Mouse (Mus musculus) hindbrain, embryonic 13.5 days (tissue): ENCODE results near the gene Itga4. TPM values are rescaled to one million over a fixed set of nuclear protein-coding genes. Genes with fewer than 3 reads are reported as not detected.

ENCODE experiments used
- ATAC-seq: fragments of 200-750 bp; cut with Nextera tagmentation; 2 replicates; pipeline ENCODE4 v1.8.0; 2017; ENCODE audit warnings: moderate TSS enrichment; ENCODE audit not compliant: low FRiP score
- H3K27ac ChIP-seq: fragments of 300-500 bp; sonication (generic); 2 replicates; pipeline ENCODE4 v1.5.1; 2015; ENCODE audit warnings: inconsistent platforms, mild to moderate bottlenecking, moderate library complexity
- H3K27me3 ChIP-seq: fragments of 300-500 bp; sonication (generic); 2 replicates; pipeline ENCODE4 v1.6.1; 2015; ENCODE audit warnings: mild to moderate bottlenecking, inconsistent platforms
- H3K36me3 ChIP-seq: fragments of 300-500 bp; sonication (generic); 2 replicates; pipeline ENCODE4 v1.6.1; 2015; ENCODE audit warnings: mild to moderate bottlenecking, inconsistent platforms
- H3K4me1 ChIP-seq: fragments of 300-500 bp; sonication (generic); replicated peaks from 2 replicates; pipeline ENCODE4 v1.6.1; 2015; ENCODE audit warnings: inconsistent platforms
- H3K4me2 ChIP-seq: fragments of 300-500 bp; sonication (generic); 2 replicates; pipeline ENCODE4 v1.6.1; 2015; ENCODE audit warnings: inconsistent platforms, mild to moderate bottlenecking, moderate library complexity
- H3K4me3 ChIP-seq: fragments of 300-500 bp; sonication (generic); 2 replicates; pipeline ENCODE4 v1.5.1; 2015; ENCODE audit warnings: mild to moderate bottlenecking, inconsistent platforms
- H3K9ac ChIP-seq: fragments of 300-500 bp; sonication (generic); 2 replicates; pipeline ENCODE4 v1.6.1; 2015; ENCODE audit warnings: mild to moderate bottlenecking, inconsistent platforms
- H3K9me3 ChIP-seq: fragments of 300-500 bp; sonication (generic); 2 replicates; pipeline ENCODE4 v1.6.1; 2016; ENCODE audit warnings: inconsistent platforms
- WGBS: fragments of 180-500 bp; shearing (Covaris S2); methylation state at CpG from one replicate; pipeline ENCODE4 v1.1.7; 2015; 5-methylcytosine and 5-hydroxymethylcytosine counted together
- polyA plus RNA-seq: library from polyadenylated mRNA; unstranded; fragments of >200 nt; fragmentation: Nextera tagmentation; extraction: Ambion mirVana; gene quantifications from 2 replicates; pipeline ENCODE4 v1.2.1, GENCODE M21; 2015

The Itga4 gene
- polyA plus RNA-seq, 1 experiment from 2014 or later: 4.0 TPM

DNA sequence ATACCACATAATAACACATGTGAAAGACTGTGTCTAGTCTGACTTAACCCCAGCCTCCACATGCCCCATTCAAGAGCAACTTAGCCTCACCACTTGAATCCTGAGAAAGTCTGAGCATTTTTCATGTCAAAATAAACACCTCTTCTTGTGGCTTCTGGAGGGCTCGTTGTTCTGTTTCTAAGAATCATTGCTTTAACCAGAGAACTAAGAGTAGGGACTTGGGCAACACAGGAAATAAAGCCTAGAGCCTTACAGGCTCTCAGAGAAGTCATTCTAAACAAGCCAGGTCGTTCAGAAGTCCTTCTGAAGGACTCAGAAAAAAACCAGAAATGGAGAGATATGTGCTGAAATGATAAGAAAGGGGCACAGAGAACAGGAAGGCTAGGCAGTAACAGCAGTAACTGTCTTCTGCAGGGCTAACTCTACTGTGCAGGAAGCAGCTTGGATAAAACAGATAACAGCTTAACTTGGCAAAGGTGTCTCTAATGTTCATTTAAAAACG, 14.9 kb downstream of the Itga4 start:
- Histone ChIP-seq H3K4me3 (no peak overlapping the region), H3K27me3 (no peaks in the 10 kb centered on the region), H3K9me3 (no peaks in the 10 kb centered on the region), H3K4me2 (no peak overlapping the region), H3K9ac (no peak overlapping the region), H3K27ac (no peak overlapping the region), H3K36me3 (no peaks in the 10 kb centered on the region), H3K4me1 (no peaks in the 10 kb centered on the region)
- ATAC-seq: no peak
- WGBS: 73% methylated on average over 3 of the region's 3 CpGs

GRCm38 (mm10) chr2:79271838-79272237, 16.6 kb downstream of the Itga4 start:
- WGBS: 94% methylated on average over 4 of the region's 4 CpGs
- Histone ChIP-seq H3K9ac (no peak overlapping the region), H3K27me3 (no peaks in the 10 kb centered on the region), H3K27ac (no peak overlapping the region), H3K4me3 (no peak overlapping the region), H3K36me3 (no peaks in the 10 kb centered on the region), H3K4me2 (no peak overlapping the region), H3K9me3 (no peaks in the 10 kb centered on the region), H3K4me1 (no peaks in the 10 kb centered on the region)
- ATAC-seq: no peak

- ATAC-seq: no peak
- Histone ChIP-seq H3K36me3 (no peaks in the 10 kb centered on the region), H3K9me3 (no peaks in the 10 kb centered on the region), H3K4me1 (no peaks in the 10 kb centered on the region), H3K27ac (no peak overlapping the region), H3K27me3 (no peaks in the 10 kb centered on the region), H3K4me3 (no peak overlapping the region), H3K9ac (no peak overlapping the region), H3K4me2 (no peak overlapping the region)
Measured at GRCm38 (mm10) chr2:79278581-79278980, 23.4 kb downstream of the Itga4 start.

DNA sequence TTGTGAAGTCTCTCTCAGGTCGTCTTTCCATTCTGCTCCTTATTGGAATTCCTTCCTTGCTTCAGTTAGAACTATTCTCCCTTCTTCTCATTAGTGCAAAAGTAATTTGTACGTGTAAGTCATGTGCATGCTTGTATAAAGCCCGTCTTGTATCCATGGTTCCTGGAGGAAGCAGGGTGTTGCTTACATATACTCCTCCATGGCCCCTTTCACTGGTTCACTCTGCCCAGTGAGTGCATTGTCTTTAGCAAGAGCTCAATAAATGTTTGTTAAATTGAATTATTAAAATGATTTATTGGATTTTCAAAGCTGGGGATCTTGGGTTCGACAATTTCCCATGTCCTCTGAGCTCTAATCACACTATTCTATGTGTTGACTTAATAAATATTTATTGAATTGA, 29.0 kb downstream of the Itga4 start:
- 77% methylated on average over 4 of the region's 4 CpGs for WGBS
- Histone ChIP-seq H3K27me3 (no peaks in the 10 kb centered on the region), H3K27ac (no peak overlapping the region), H3K36me3 (no peaks in the 10 kb centered on the region), H3K4me2 (no peak overlapping the region), H3K9me3 (no peaks in the 10 kb centered on the region), H3K9ac (no peak overlapping the region), H3K4me1 (no peaks in the 10 kb centered on the region), H3K4me3 (no peak overlapping the region)
- ATAC-seq: no peak

DNA sequence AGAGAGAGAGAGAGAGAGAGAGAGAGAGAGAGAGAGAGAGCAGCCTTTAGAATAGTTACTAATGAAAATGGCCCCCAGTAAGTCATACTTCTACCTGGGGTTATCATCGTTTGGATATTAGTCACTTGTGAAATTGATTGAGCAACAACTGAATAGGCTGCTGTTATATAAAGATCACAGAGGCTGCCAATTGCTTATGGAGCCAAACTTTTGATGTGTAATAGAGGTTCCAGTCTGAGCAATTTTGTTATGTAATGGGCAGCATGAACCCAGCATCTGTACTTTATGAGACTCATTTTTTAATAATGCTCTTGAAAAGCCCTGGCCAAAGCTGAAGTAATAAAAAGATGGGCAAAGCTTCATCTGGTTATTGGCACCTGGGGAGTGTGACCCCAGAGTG, 34.9 kb downstream of the Itga4 start:
- H3K36me3 ChIP-seq: no peaks in the 10 kb centered on the region
- H3K4me3 ChIP-seq: no peak overlapping the region
- H3K9me3 ChIP-seq: no peaks in the 10 kb centered on the region
- H3K27me3 ChIP-seq: no peaks in the 10 kb centered on the region
- no peak overlapping the region for H3K4me2 ChIP-seq
- H3K27ac ChIP-seq: no peak overlapping the region
- 0 out of 2 replicates have a peak, but pooled peaks cover 5% of the 10 kb centered on the region for H3K4me1 ChIP-seq
- ATAC-seq: no peak
- 82% methylated on average over 1 of the region's 1 CpGs for WGBS
- H3K9ac ChIP-seq: no peak overlapping the region

- 77% methylated on average over 8 of the region's 8 CpGs for WGBS
- no peak overlapping the region for H3K4me3 ChIP-seq
- H3K4me1 ChIP-seq: 0 out of 2 replicates have a peak, but pooled peaks cover 5% of the 10 kb centered on the region
Measured at GRCm38 (mm10) chr2:79291922-79292321, 36.7 kb downstream of the Itga4 start.

DNA sequence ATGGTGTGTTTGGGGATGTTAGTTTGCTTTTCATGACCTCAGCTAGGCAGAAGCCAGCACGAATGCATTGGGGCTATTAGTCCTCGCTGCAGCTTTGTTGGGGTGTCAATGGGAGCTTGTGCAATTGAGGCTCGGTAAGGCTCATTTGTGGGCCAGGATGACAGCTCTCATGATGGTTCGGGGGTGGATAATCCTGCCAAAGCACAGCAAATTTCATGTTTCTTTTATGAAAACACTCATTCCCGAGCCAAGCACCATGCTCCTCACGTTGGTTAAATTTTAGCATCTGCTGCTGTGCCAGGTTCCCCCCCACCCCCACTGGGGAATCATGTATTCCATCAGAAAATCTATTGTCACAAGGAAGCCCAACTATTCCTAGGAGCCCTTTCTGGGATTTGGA, 37.2 kb downstream of the Itga4 start:
- WGBS: 74% methylated on average over 6 of the region's 6 CpGs
- ATAC-seq: no peak

More at GRCm38 (mm10) chr2:79291922-79292321, 36.7 kb downstream of the Itga4 start:
- Histone ChIP-seq H3K27me3 (no peaks in the 10 kb centered on the region), H3K9ac (no peak overlapping the region), H3K4me2 (no peak overlapping the region), H3K36me3 (no peaks in the 10 kb centered on the region), H3K9me3 (no peaks in the 10 kb centered on the region), H3K27ac (no peak overlapping the region)
- ATAC-seq: no peak

GRCm38 (mm10) chr2:79302398-79302797, 47.2 kb downstream of the Itga4 start:
- no peaks in the 10 kb centered on the region for H3K4me1 ChIP-seq

More for the DNA sequence above, 37.2 kb downstream of the Itga4 start:
- Histone ChIP-seq H3K9ac (no peak overlapping the region), H3K27ac (no peak overlapping the region), H3K27me3 (no peaks in the 10 kb centered on the region), H3K4me2 (no peak overlapping the region), H3K36me3 (no peaks in the 10 kb centered on the region), H3K4me1 (0 out of 2 replicates have a peak, but pooled peaks cover 5% of the 10 kb centered on the region), H3K4me3 (no peak overlapping the region), H3K9me3 (no peaks in the 10 kb centered on the region)

DNA sequence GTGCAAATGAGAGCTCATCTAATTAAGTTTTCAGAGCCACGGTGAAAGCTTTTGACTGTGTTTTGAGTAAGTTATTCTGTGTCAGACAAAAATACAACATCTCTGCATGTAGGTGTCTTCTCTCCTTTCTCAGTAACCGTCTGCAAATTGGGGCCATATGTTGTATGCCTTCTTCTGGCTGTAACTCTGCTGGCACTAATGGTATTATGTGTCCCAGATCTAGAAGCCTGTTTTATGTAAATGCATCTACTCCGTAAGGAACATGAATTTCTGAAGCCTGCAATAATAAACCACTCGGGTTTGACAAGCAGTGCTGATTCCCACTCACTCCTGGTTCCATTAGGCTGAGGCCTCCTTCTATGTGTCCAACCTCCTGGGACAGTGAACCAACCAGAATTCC, 52.3 kb downstream of the Itga4 start:
- Histone ChIP-seq H3K27me3 (no peaks in the 10 kb centered on the region), H3K4me2 (no peak overlapping the region), H3K36me3 (no peaks in the 10 kb centered on the region), H3K4me1 (no peaks in the 10 kb centered on the region), H3K9me3 (no peaks in the 10 kb centered on the region), H3K4me3 (no peak overlapping the region), H3K9ac (no peak overlapping the region), H3K27ac (no peak overlapping the region)
- 68% methylated on average over 4 of the region's 4 CpGs for WGBS
- ATAC-seq: no peak

More at GRCm38 (mm10) chr2:79302398-79302797, 47.2 kb downstream of the Itga4 start:
- no peak overlapping the region for H3K4me2 ChIP-seq
- H3K27ac ChIP-seq: no peak overlapping the region
- H3K9ac ChIP-seq: no peak overlapping the region
- no peak for ATAC-seq
- H3K27me3 ChIP-seq: no peaks in the 10 kb centered on the region
- H3K36me3 ChIP-seq: no peaks in the 10 kb centered on the region
- no peaks in the 10 kb centered on the region for H3K9me3 ChIP-seq
- H3K4me3 ChIP-seq: no peak overlapping the region

DNA sequence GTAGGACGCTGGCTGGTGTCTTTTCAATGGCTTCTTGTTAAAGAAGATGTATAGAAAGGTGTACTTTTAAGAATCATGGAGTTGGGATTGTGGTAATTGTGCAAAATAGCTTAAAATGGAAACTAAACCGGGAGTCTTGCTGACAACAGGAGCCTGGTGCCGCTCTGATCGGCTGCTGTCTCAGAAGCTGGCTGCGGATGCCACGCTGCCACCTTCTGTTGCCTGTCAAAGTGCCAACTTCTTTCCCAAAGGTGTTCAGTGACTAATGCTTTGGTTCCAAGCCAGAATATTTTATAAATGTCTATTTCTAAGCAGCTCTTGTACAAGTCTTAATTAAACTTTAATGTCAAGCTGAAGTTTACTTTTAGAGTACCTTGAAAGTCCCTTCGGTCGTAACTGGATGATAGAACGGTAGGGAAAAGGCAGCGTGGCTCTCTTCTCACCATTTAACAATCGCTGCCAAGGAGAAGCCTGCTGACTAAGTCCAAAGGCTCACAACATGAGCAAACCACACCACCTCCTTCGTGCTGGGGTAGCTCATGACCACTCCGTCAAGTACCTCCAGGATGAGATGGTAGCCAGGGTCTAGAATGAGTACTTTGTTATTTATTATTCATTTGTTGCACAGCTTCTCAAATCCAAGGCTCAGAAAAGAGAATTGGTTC, 54.4 kb downstream of the Itga4 start:
- Histone ChIP-seq H3K4me2 (no peak overlapping the region), H3K36me3 (no peaks in the 10 kb centered on the region), H3K27ac (peak overlapping the region; percentile 14; the same call in 1 of the 2 replicates), H3K9ac (no peak overlapping the region), H3K27me3 (no peaks in the 10 kb centered on the region), H3K4me3 (no peak overlapping the region), H3K9me3 (no peaks in the 10 kb centered on the region), H3K4me1 (no peaks in the 10 kb centered on the region)
- WGBS: 86% methylated on average over 13 of the region's 13 CpGs
- ATAC-seq: no peak

- ATAC-seq: no peak
Measured at GRCm38 (mm10) chr2:79312499-79312898, 57.3 kb downstream of the Itga4 start.

DNA sequence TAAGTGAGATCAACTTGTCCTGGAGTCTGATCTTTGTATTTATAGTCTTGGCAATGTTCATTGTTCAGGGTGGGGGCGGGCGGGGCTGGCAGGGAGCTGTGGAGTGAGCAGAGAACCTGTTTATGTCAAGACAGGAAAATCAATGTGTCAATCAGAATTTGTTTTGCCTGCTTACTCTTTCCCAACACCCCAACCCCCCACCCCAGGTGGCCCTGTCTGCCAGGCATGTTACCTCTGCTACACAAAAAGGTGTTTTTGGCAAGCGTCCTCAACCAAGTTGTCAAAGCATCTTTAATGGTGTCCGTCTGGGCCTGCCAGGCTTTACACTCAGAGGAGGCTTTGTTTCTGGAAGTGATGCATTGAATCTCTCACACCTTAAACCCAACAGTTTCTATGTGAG, 59.9 kb downstream of the Itga4 start:
- WGBS: 92% methylated on average over 4 of the region's 4 CpGs
- ATAC-seq: no peak
- Histone ChIP-seq H3K9me3 (no peaks in the 10 kb centered on the region), H3K4me1 (no peaks in the 10 kb centered on the region), H3K4me3 (no peak overlapping the region), H3K4me2 (no peak overlapping the region), H3K36me3 (no peaks in the 10 kb centered on the region), H3K9ac (no peak overlapping the region), H3K27ac (no peak overlapping the region), H3K27me3 (no peaks in the 10 kb centered on the region)

More at GRCm38 (mm10) chr2:79312499-79312898, 57.3 kb downstream of the Itga4 start:
- Histone ChIP-seq H3K9me3 (no peaks in the 10 kb centered on the region), H3K36me3 (no peaks in the 10 kb centered on the region), H3K4me3 (no peak overlapping the region), H3K9ac (no peak overlapping the region), H3K27ac (no peak overlapping the region), H3K4me1 (no peaks in the 10 kb centered on the region), H3K27me3 (no peaks in the 10 kb centered on the region), H3K4me2 (no peak overlapping the region)
- WGBS: 75% methylated on average over 4 of the region's 4 CpGs

DNA sequence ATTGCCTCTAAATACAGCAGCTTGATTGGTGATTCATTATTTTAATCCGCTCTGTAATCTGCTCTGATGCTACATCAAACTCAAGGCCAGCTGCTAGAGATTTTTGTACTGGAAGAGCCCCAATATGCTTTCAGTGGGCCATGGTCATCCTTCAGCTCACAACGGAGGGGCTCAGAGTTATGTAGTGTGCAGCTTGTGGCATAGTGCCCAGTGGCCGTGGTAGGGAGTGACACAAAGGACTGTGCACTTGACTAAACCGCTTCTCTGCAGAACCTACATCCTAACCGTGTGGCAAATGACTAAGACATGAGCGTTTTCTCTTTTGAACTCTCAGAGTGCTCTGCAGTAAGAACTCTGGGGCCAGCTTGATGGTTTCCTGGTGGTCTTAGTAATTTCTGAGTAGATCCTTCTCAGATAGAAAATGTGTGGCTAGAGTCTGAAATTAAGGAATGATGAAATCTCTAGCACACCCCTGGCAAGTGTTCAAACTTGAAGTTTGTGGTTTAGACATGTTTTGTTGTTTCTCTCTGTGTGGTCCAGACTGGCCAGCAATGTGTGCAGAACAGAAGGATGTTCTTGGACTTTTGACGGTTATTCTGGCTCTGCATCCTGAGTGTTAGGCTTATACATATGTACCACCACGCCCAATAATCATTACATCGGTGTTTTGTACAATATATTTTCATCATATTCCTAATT, 61.1 kb downstream of the Itga4 start:
- Histone ChIP-seq H3K4me1 (no peaks in the 10 kb centered on the region), H3K27ac (no peak overlapping the region), H3K27me3 (no peaks in the 10 kb centered on the region), H3K36me3 (no peaks in the 10 kb centered on the region), H3K9me3 (no peaks in the 10 kb centered on the region), H3K9ac (no peak overlapping the region), H3K4me3 (no peak overlapping the region), H3K4me2 (no peak overlapping the region)
- ATAC-seq: no peak
- 90% methylated on average over 9 of the region's 9 CpGs for WGBS
